Mouse (Mus musculus) NIH3T3 (cell line): ENCODE data around the gene Adss.
A peak's percentile ranks its signal among the peaks of the same experiment; 100 is the strongest.

Experiments
- DNase-seq: peaks from one replicate; pipeline ENCODE4 v3.0.0-alpha.2; 2012; ENCODE audit warnings: low read depth

Adss gene

DNA sequence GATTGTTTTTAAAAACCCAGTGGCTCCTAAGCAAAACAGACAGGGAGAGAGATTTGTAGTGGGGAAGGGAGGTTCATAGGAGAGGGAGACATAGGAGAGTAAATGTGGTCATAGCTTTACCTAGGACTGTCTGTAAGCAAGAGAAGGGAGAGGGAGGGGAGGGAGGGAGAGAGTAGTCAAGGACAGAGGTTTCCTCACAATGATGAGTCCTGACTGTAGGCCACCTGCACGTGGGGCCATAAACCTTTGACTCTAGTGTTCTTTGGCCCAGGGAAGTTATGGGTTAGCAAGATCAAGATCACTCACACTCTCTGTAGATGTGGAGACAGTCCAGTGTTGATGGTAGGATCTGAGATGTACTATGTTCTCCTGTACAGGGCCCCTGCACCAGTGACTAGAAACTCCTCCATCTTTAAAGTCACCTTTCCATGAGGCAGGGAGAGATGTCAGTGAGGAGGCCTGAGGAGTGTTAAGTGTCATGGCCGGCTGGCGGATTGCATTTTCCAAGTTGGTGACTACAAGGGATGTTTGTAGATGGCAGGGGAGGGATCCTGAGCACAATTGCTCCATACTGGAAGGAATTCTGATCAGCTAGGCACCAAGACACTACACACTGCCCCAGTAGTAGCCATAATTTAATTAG lies 68.3 kb downstream of the Adss start:
- DNase-seq, result no peak

- DNase-seq, result no peak
Observed at GRCm38 (mm10) chr1:177726870-177727269, 69.4 kb downstream of the Adss start.

DNA sequence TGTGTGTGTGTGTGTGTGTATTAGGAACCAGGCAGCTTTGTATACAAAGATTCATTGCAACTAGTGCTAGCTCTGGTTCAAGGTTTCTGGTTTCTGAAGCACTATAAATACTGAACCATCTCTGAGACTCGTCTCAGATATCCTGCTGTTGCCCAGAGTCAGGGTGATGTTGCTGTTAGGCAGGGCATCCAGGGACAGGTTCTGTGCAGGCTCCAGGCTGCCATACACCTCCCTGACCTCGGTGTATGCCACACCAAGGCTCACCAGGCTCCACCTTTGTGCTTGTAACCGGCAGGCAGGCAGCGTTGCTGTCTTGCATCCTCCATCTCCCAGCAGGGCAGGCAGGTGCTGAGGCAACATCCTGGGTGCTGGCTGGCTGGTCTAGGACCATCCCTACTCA lies 72.5 kb downstream of the Adss start:
- no peak for DNase-seq

DNA sequence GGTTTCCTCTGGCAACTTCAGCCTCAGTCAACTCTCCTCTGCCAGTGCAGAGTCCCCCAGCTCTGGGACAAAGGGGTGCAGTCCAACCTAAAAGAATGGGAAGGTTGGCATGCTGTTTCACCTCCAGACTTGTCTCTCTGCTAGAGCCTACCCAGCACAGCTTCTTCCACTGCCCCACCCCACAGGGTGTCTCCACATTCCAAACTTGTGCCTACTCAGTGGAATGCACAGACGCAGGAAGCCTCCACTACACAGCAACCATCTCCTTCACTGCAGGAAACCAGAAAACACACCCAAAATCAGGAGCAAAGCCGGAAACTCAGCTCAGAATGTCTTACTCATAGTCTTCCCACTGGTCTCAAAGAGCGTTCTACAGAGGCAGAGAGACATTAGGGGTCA lies 77.3 kb downstream of the Adss start:
- peak; percentile 60 for DNase-seq

DNA sequence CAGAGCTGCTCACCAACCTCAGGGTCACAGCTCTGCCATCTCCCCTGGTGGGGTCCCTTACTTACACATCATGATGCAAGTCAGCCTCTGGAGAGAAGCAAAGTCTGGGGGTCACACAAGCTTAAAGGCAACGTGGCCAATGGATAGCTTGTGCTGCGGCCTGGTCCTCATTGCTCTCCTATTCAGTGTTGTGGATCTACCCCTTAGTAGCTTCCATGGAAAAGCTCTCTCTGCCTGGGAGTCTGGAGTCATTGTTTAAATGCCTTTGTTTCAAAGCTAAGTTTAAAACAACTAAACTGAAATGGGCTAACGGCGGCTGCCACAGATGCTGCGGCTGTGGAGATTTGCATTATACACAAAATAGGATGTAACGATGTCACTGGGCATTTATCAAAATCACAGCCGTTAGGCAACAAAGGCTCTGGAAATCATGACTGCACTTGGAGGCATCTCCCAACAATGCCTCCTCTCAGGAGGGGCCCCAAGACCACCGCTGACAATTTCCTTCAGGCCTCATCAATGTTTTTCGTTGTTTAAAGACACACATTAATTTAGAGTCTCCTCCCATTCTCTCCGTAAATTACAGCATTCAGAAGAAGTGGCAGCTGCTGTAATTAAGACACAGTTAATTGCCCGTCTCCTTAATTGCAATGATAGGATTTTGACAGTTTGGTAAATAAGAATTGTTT lies 77.8 kb downstream of the Adss start:
- no peak for DNase-seq

DNA sequence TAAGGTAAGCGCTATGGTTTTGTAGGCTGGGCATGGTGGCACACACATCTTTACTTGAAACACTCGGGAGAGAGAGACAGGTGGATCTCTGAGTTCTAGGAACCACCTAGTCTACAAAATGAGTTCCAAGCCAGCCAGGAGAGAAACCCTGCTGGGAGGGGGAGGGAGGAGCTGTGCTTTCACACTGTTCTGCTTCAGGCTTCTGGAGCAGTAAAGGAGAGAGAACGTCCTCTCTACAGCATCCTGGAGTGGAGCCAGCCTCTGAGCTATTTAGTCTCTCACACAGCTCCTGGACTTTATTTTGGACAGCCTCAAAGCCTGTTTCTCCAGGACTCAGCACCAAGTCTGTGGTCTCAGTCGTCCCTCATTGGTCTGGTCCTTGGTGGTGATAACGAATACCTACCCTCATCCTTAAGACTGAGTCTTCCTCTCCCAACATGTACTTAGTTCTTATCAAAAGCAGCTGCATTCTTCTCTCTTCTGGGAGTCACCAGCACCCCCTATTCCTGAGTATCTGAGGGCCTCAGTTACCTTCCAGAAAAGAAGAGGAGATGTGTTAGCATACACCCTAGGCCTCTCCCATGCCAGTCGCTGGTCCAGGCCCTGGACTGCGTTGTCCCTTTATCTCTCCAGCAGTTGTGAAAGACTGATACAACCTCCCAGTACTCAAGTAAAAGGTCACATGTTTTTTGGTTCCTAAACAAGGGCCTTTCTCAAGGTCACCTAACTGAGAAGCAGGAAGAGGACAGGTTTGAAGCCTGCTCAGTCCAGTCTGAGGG lies 79.1 kb downstream of the Adss start:
- DNase-seq, result no peak

DNA sequence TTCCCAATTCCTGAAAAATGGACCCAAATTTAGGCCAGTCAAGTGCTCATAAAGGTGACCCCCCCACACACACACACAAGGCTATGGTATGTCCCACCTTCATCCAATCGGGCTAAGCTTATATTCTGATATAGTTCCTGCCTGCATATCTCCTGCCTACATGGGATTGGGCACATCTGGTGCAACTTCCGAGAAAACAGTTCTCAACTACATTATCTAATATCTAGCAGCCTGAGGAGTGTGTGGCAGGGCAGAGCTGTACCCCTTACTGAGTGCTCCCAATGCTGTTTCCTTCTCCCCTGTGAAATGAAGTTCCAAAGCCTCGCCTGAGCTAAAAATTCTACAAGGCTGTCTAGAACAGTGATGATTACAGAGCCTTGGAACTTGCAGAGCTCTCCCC lies 79.9 kb downstream of the Adss start:
- DNase-seq, result no peak

DNA sequence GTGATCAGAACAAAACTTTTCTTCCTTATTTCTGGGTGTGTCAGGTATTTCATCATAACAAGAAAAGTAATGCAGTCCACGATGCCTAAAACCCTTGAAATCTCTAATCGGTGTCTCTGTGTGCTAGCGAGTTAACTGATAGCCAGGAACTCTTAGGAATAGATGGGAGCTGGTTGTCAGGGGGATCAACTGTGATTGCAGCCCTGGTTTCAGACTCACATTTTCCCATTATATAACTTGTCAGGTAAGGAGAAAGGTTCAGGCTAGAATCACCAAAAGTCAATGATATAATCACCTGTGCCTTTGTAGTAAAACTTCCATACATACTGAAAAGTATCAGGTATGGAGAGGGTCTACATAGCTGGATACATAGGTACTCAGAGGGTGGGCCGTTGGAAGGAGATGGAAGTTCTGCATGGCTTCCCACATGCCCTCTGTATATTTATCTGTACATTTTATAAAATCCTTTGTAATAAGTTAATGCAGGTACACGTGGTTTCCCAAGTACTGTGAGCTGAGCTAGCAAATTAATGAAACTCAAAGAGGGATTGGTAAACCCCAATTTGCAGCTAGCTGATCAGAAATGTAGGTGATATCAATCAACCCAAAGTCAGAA lies 81.8 kb downstream of the Adss start:
- DNase-seq, result no peak

DNA sequence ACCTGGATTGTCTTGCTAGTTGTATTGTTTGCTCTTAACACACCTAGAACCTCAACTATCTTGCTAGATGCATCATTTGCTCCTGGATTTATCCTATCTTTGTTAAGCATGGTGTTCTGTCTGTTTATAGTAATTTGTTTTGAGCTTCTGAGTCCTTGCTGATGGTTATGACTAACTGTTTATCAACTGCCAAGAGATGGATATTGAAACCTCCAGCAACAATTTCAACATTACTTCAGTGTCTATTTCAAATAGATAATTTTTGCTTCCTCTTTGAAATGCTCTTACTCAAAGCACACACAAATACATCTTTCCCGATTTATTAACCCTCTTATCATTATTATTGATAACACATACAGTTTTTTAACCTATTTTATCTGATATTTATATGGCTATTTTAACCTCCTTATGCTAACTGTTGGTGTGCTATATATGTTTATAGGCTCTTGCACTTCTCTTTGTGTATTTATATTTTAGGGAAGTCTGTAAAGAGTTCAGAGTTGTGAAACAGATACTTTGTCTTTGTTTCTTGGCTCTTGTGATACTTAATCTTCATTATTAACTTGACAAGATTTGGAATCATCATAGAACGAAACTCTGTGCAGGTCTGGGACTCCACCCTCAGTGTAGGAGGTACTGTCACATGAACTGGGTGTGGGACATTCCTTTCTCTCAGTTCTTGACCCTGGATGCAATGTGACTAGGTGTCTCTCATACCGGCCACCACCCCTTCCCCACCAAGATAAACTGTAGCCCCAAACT lies 82.5 kb downstream of the Adss start:
- no peak for DNase-seq
